Mouse (Mus musculus): ENCODE measurements at regions not wholly inside any gene's neighbourhood (a gene's known extent, or its start where the extent isn't known, plus 50 kb on each side); places are given as distances from the start of the nearest gene placed in this dataset.
"Not testable (repeated sequence)": the region's sequence is repeated elsewhere in the genome, so short reads cannot be mapped to it uniquely, and the experiment has no call there.

GRCm38 (mm10) chr8:57048909-57049308 is 271.9 kb upstream of the Hand2 start:
- Histone ChIP-seq H3K9ac (replicated peaks; ENCODE audit: low read depth, low read length) (no peak overlapping the region), H3K4me1 (ENCODE audit: control insufficient read depth, insufficient read depth) (no peaks in the 10 kb centered on the region), H3K4me3 (ENCODE audit: low read depth, low read length) (no peak overlapping the region), H3K36me3 (replicated peaks; ENCODE audit: control insufficient read depth, insufficient read depth, low read length) (no peaks in the 10 kb centered on the region), H3K27ac (ENCODE audit: low read depth) (no peak overlapping the region), H3K4me2 (ENCODE audit: low read depth, low read length) (no peak overlapping the region), H3K9me3 (replicated peaks; ENCODE audit: control insufficient read depth, low read length) (no peaks in the 10 kb centered on the region), H3K27me3 (ENCODE audit: control insufficient read depth, insufficient read depth, low read length) (no peaks in the 10 kb centered on the region)
- no peak for ATAC-seq (ENCODE audit: insufficient read depth, low read depth)
- TF ChIP-seq EP300 (IDR thresholded peaks at IDR 0.05; ENCODE audit: low read depth) (no peak), CTCF (IDR thresholded peaks at IDR 0.05; ENCODE audit: low read depth) (no peak)
- 79% methylated on average over 3 of the region's 3 CpGs for WGBS
- DNase-seq (ENCODE audit: low spot score) = no peak

GRCm38 (mm10) chr8:57052661-57053060 is 268.1 kb upstream of the Hand2 start:
- no peaks in the 10 kb centered on the region for H3K4me1 ChIP-seq (ENCODE audit: control insufficient read depth, insufficient read depth)
- H3K9me3 ChIP-seq (replicated peaks; ENCODE audit: control insufficient read depth, low read length) = no peaks in the 10 kb centered on the region
- no peak for TF ChIP-seq CTCF (IDR thresholded peaks at IDR 0.05; ENCODE audit: low read depth)
- no peak for TF ChIP-seq EP300 (IDR thresholded peaks at IDR 0.05; ENCODE audit: low read depth)
- H3K4me2 ChIP-seq (ENCODE audit: low read depth, low read length) = no peak overlapping the region
- H3K27ac ChIP-seq (ENCODE audit: low read depth) = no peak overlapping the region
- no peaks in the 10 kb centered on the region for H3K36me3 ChIP-seq (replicated peaks; ENCODE audit: control insufficient read depth, insufficient read depth, low read length)
- 69% methylated on average over 4 of the region's 4 CpGs for WGBS
- H3K9ac ChIP-seq (replicated peaks; ENCODE audit: low read depth, low read length) = no peak overlapping the region
- no peak overlapping the region for H3K4me3 ChIP-seq (ENCODE audit: low read depth, low read length)
- no peaks in the 10 kb centered on the region for H3K27me3 ChIP-seq (ENCODE audit: control insufficient read depth, insufficient read depth, low read length)
- ATAC-seq (ENCODE audit: insufficient read depth, low read depth) (no peak), DNase-seq (ENCODE audit: low spot score) (no peak)

GRCm38 (mm10) chr8:57076995-57077394 is 243.8 kb upstream of the Hand2 start:
- DNase-seq (ENCODE audit: low spot score) = no peak
- H3K27ac ChIP-seq (ENCODE audit: low read depth) = no peak overlapping the region
- H3K36me3 ChIP-seq (replicated peaks; ENCODE audit: control insufficient read depth, insufficient read depth, low read length) = no peaks in the 10 kb centered on the region
- no peaks in the 10 kb centered on the region for H3K9me3 ChIP-seq (replicated peaks; ENCODE audit: control insufficient read depth, low read length)
- H3K4me1 ChIP-seq (ENCODE audit: control insufficient read depth, insufficient read depth) = no peaks in the 10 kb centered on the region
- no peak for ATAC-seq (ENCODE audit: insufficient read depth, low read depth)
- no peak overlapping the region for H3K4me2 ChIP-seq (ENCODE audit: low read depth, low read length)
- H3K9ac ChIP-seq (replicated peaks; ENCODE audit: low read depth, low read length) = no peak overlapping the region
- no peaks in the 10 kb centered on the region for H3K27me3 ChIP-seq (ENCODE audit: control insufficient read depth, insufficient read depth, low read length)
- no peak overlapping the region for H3K4me3 ChIP-seq (ENCODE audit: low read depth, low read length)
- TF ChIP-seq CTCF (IDR thresholded peaks at IDR 0.05; ENCODE audit: low read depth) (no peak), EP300 (IDR thresholded peaks at IDR 0.05; ENCODE audit: low read depth) (no peak)
- WGBS = 91% methylated on average over 8 of the region's 8 CpGs

DNA sequence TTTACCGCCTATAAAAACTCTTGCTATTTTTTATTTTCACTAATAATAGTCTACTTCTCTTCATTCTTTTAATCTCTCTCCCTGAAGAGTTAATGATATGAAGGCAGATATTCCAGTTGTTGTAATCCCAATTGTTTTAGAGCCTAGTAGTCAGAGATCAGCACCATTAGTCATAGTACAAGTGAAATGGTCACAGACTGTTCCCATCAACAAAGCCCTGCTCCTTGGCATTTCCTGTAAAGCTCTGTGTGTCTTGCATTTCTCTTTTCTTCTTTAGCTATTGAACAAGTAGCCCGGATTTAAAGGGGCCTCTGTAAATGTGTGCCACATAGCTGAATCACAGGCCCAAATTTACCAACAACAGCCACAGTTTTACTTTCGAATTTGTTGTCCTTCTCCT is 234.0 kb upstream of the Hand2 start:
- ATAC-seq (ENCODE audit: insufficient read depth, low read depth) = no peak
- TF ChIP-seq EP300 (IDR thresholded peaks at IDR 0.05; ENCODE audit: low read depth) (no peak), CTCF (IDR thresholded peaks at IDR 0.05; ENCODE audit: low read depth) (no peak)
- no peaks in the 10 kb centered on the region for H3K4me1 ChIP-seq (ENCODE audit: control insufficient read depth, insufficient read depth)
- no peak overlapping the region for H3K27ac ChIP-seq (ENCODE audit: low read depth)
- no peak overlapping the region for H3K4me2 ChIP-seq (ENCODE audit: low read depth, low read length)
- no peak overlapping the region for H3K4me3 ChIP-seq (ENCODE audit: low read depth, low read length)
- WGBS = 74% methylated on average over 3 of the region's 3 CpGs
- H3K9me3 ChIP-seq (replicated peaks; ENCODE audit: control insufficient read depth, low read length) = no peaks in the 10 kb centered on the region
- DNase-seq (ENCODE audit: low spot score) = no peak
- H3K27me3 ChIP-seq (ENCODE audit: control insufficient read depth, insufficient read depth, low read length) = no peaks in the 10 kb centered on the region
- H3K36me3 ChIP-seq (replicated peaks; ENCODE audit: control insufficient read depth, insufficient read depth, low read length) = no peaks in the 10 kb centered on the region
- H3K9ac ChIP-seq (replicated peaks; ENCODE audit: low read depth, low read length) = no peak overlapping the region

DNA sequence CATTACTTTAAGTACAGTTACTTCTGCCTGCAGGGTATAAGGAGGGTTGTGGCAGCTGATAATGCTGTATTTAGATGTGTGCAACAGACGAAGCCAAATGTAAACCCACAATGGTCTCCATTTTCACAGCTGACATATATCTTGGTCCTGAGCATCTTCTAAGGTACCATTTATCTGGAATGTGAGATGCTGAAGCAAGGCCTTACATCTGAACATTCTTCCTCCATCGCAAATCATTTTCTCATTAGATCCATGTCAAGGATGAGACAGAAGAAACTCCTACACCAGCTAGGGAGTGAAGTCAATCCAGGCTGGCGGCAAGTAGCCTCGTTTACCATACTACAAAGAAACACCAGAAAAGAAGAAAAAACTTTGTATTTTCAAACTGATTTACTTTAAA is 228.4 kb upstream of the Hand2 start:
- TF ChIP-seq CTCF (IDR thresholded peaks at IDR 0.05; ENCODE audit: low read depth) (no peak), EP300 (IDR thresholded peaks at IDR 0.05; ENCODE audit: low read depth) (no peak)
- Histone ChIP-seq H3K4me1 (ENCODE audit: control insufficient read depth, insufficient read depth) (no peaks in the 10 kb centered on the region), H3K4me3 (ENCODE audit: low read depth, low read length) (no peak overlapping the region), H3K27ac (ENCODE audit: low read depth) (no peak overlapping the region), H3K9me3 (replicated peaks; ENCODE audit: control insufficient read depth, low read length) (no peaks in the 10 kb centered on the region), H3K36me3 (replicated peaks; ENCODE audit: control insufficient read depth, insufficient read depth, low read length) (no peaks in the 10 kb centered on the region), H3K4me2 (ENCODE audit: low read depth, low read length) (no peak overlapping the region), H3K27me3 (ENCODE audit: control insufficient read depth, insufficient read depth, low read length) (no peaks in the 10 kb centered on the region), H3K9ac (replicated peaks; ENCODE audit: low read depth, low read length) (no peak overlapping the region)
- ATAC-seq (ENCODE audit: insufficient read depth, low read depth) = no peak
- 76% methylated on average over 4 of the region's 4 CpGs for WGBS
- no peak for DNase-seq (ENCODE audit: low spot score)

- no peak overlapping the region for H3K4me2 ChIP-seq (ENCODE audit: low read depth, low read length)
- H3K27me3 ChIP-seq (ENCODE audit: control insufficient read depth, insufficient read depth, low read length) = no peaks in the 10 kb centered on the region
- WGBS = 65% methylated on average over 2 of the region's 2 CpGs
- TF ChIP-seq CTCF (IDR thresholded peaks at IDR 0.05; ENCODE audit: low read depth) (no peak), EP300 (IDR thresholded peaks at IDR 0.05; ENCODE audit: low read depth) (no peak)
- H3K9me3 ChIP-seq (replicated peaks; ENCODE audit: control insufficient read depth, low read length) = no peaks in the 10 kb centered on the region
- ATAC-seq (ENCODE audit: insufficient read depth, low read depth) (no peak), DNase-seq (ENCODE audit: low spot score) (no peak)
- H3K36me3 ChIP-seq (replicated peaks; ENCODE audit: control insufficient read depth, insufficient read depth, low read length) = no peaks in the 10 kb centered on the region
- no peak overlapping the region for H3K4me3 ChIP-seq (ENCODE audit: low read depth, low read length)
- no peaks in the 10 kb centered on the region for H3K4me1 ChIP-seq (ENCODE audit: control insufficient read depth, insufficient read depth)
- H3K9ac ChIP-seq (replicated peaks; ENCODE audit: low read depth, low read length) = no peak overlapping the region
- H3K27ac ChIP-seq (ENCODE audit: low read depth) = no peak overlapping the region
Measured at GRCm38 (mm10) chr8:57095169-57095568, 225.6 kb upstream of the Hand2 start.

DNA sequence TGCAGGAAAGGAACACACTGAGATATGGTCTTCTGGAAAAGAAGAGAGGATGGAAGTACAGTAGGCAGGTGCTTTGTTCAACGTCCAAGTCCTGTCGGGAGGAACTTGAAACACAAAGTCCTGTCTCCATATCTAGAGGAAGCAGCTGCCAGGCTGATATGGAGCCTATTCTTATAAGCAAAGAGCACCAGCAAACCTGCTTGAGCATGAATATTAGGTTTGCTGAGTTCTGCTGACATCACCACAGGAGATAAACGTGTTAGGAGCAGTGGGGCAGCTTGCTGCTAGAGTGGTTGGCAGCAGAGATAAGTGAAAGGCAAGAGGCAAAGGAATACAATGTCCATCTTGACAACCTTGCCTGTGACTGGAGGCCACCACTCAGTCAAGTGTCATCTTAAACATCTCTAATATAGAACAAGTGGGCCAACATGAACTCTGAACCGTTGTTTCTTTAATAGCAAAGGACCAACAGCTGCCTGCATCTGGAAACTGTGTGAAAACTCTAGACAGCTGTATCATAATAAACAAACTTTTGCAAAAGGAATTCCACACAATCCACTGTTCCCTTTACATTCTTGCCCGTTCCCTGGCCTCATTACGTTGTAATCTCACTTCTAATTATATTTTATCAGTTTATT is 209.9 kb upstream of the Hand2 start:
- H3K9me3 ChIP-seq (replicated peaks; ENCODE audit: control insufficient read depth, low read length); H3K27me3 ChIP-seq (ENCODE audit: control insufficient read depth, insufficient read depth, low read length); H3K9ac ChIP-seq (replicated peaks; ENCODE audit: low read depth, low read length); H3K36me3 ChIP-seq (replicated peaks; ENCODE audit: control insufficient read depth, insufficient read depth, low read length); H3K4me3 ChIP-seq (ENCODE audit: low read depth, low read length); H3K4me1 ChIP-seq (ENCODE audit: control insufficient read depth, insufficient read depth); DNase-seq (ENCODE audit: low spot score); H3K4me2 ChIP-seq (ENCODE audit: low read depth, low read length): not testable (repeated sequence)
- 21% methylated on average over 2 of the region's 6 CpGs for WGBS
- peak overlapping the region; percentile 15; the same call in 1 of the 2 replicates for H3K27ac ChIP-seq (ENCODE audit: low read depth)
- peak; percentile 64 for ATAC-seq (ENCODE audit: insufficient read depth, low read depth)

All from heart, postnatal 0 days (tissue).